Mouse (Mus musculus): ENCODE results near the gene Cfap58. TPM values are rescaled to one million over a fixed set of nuclear protein-coding genes. Genes with fewer than 3 reads are reported as not detected.

The Cfap58 gene
- polyA plus RNA-seq, 1 experiment: not detected

DNA sequence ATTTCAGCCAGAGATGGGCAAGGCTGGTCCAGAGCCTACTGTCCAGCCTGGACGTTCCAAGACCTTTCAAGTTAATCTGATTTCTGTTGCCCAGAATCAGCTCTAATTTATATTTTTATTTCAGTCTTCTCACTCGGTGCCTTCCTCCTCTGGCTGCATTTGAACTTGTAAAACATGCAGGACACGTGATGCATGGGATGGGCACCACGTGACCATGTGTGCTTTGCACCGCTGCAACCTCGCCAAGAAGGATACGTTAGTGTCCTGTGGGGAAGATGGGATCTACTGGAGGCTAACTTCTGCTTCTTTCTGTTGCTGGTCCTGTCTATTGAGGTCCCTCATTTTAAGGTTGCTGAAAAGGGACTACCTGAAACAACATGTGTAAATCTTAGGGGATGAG lies 109.8 kb downstream of the Cfap58 start:
- Histone ChIP-seq H3K27me3 (ENCODE audit: control insufficient read depth, insufficient read depth, insufficient read length) (peaks cover 8% of the 10 kb centered on the region), H3K79me3 (ENCODE audit: low read depth) (no peaks in the 10 kb centered on the region), H3ac (ENCODE audit: control insufficient read depth, insufficient read length, low read depth) (no peak overlapping the region), H3K36me3 (ENCODE audit: control insufficient read depth, insufficient read depth) (no peaks in the 10 kb centered on the region), H3K79me2 (ENCODE audit: control insufficient read depth, insufficient read depth) (no peaks in the 10 kb centered on the region), H3K4me3 (ENCODE audit: insufficient read depth, poor library complexity, severe bottlenecking) (no peak overlapping the region)
- no peak for TF ChIP-seq MYOG (IDR thresholded peaks at IDR 0.05; ENCODE audit: control insufficient read depth, extremely low read depth, insufficient read length)
- no peak for TF ChIP-seq MYOD1 (IDR thresholded peaks at IDR 0.05; ENCODE audit: control insufficient read depth, insufficient read length, low read depth)
- TF ChIP-seq FOSL1 (IDR thresholded peaks at IDR 0.05; ENCODE audit: insufficient read depth, low read length, poor library complexity, severe bottlenecking): no peak
- peak; percentile 71 for TF ChIP-seq USF1 (IDR thresholded peaks at IDR 0.05; ENCODE audit: low read depth)
- no peak for TF ChIP-seq CTCF (IDR thresholded peaks at IDR 0.05; ENCODE audit: control insufficient read depth, insufficient read depth, insufficient read length)
- no peak for TF ChIP-seq MAX (IDR thresholded peaks at IDR 0.05)

DNA sequence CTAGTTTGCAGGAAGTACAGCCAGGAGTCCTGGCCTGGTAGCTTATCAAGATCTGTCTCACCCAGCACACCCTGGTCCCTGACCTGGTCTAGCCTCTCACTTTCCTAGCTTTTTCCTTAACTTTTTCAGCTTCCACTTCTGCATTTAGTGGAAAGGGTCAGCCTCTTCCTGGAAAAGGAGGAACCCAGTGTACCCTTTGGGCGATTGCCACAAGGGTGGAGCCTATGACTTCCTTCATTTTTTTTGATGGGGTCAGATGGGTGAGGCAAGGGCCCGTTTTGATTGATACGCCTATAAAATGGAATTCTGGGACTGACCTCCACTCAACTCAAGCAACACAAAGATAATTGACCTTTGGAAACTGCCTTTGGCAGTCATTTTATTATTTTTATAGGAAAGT lies 111.9 kb downstream of the Cfap58 start:
- Histone ChIP-seq H3K36me3 (ENCODE audit: control insufficient read depth, insufficient read depth) (no peaks in the 10 kb centered on the region), H3K27me3 (ENCODE audit: control insufficient read depth, insufficient read depth, insufficient read length) (peaks cover 8% of the 10 kb centered on the region), H3K79me3 (ENCODE audit: low read depth) (no peaks in the 10 kb centered on the region), H3K79me2 (ENCODE audit: control insufficient read depth, insufficient read depth) (no peaks in the 10 kb centered on the region), H3ac (ENCODE audit: control insufficient read depth, insufficient read length, low read depth) (no peak overlapping the region), H3K4me3 (ENCODE audit: insufficient read depth, poor library complexity, severe bottlenecking) (no peak overlapping the region)
- TF ChIP-seq CEBPB (IDR thresholded peaks at IDR 0.05; ENCODE audit: low read depth) (no peak), MYOD1 (IDR thresholded peaks at IDR 0.05; ENCODE audit: control insufficient read depth, insufficient read length, low read depth) (no peak)

- no peak overlapping the region for H3ac ChIP-seq (ENCODE audit: control insufficient read depth, insufficient read length, low read depth)
- peaks cover 29% of the 10 kb centered on the region for H3K27me3 ChIP-seq (ENCODE audit: control insufficient read depth, insufficient read depth, insufficient read length)
- H3K79me3 ChIP-seq (ENCODE audit: low read depth): no peaks in the 10 kb centered on the region
- TF ChIP-seq USF1 (IDR thresholded peaks at IDR 0.05; ENCODE audit: low read depth) (no peak), MYOG (IDR thresholded peaks at IDR 0.05; ENCODE audit: control insufficient read depth, extremely low read depth, insufficient read length) (no peak), MAX (IDR thresholded peaks at IDR 0.05) (no peak), CTCF (IDR thresholded peaks at IDR 0.05; ENCODE audit: control insufficient read depth, insufficient read depth, insufficient read length) (no peak), MYOD1 (IDR thresholded peaks at IDR 0.05; ENCODE audit: control insufficient read depth, insufficient read length, low read depth) (no peak), CEBPB (IDR thresholded peaks at IDR 0.05; ENCODE audit: low read depth) (no peak), FOSL1 (IDR thresholded peaks at IDR 0.05; ENCODE audit: insufficient read depth, low read length, poor library complexity, severe bottlenecking) (no peak)
- H3K79me2 ChIP-seq (ENCODE audit: control insufficient read depth, insufficient read depth): no peaks in the 10 kb centered on the region
- no peak overlapping the region for H3K4me3 ChIP-seq (ENCODE audit: insufficient read depth, poor library complexity, severe bottlenecking)
- H3K36me3 ChIP-seq (ENCODE audit: control insufficient read depth, insufficient read depth): no peaks in the 10 kb centered on the region
These were observed 125.8 kb downstream of the Cfap58 start for GRCm38 (mm10) chr19:48063289-48063688.

DNA sequence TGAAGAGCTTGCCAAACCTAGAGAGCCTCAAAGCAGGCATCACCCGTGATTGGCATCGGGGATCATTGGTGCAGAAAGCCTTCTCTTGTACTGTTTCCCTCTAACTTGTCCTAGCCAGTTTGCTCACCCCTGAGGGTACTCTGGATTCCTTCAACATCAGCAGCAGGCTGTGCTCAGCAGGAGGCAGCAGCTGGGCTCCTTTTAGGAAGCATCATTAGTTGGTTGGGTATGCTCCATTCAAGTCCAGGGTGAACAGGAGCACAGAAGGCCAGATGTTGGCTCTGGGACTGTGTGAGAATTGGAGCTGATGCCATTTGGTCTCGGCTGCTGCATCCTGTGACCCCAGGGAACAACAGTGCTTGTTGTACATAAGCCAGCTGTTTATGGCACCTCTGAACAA lies 142.2 kb downstream of the Cfap58 start:
- no peaks in the 10 kb centered on the region for H3K36me3 ChIP-seq (ENCODE audit: control insufficient read depth, insufficient read depth)
- no peaks in the 10 kb centered on the region for H3K27me3 ChIP-seq (ENCODE audit: control insufficient read depth, insufficient read depth, insufficient read length)
- TF ChIP-seq CTCF (IDR thresholded peaks at IDR 0.05; ENCODE audit: control insufficient read depth, insufficient read depth, insufficient read length): no peak
- no peak for TF ChIP-seq USF1 (IDR thresholded peaks at IDR 0.05; ENCODE audit: low read depth)
- TF ChIP-seq FOSL1 (IDR thresholded peaks at IDR 0.05; ENCODE audit: insufficient read depth, low read length, poor library complexity, severe bottlenecking): no peak
- TF ChIP-seq CEBPB (IDR thresholded peaks at IDR 0.05; ENCODE audit: low read depth): no peak
- no peak for TF ChIP-seq MAX (IDR thresholded peaks at IDR 0.05)
- TF ChIP-seq MYOG (IDR thresholded peaks at IDR 0.05; ENCODE audit: control insufficient read depth, extremely low read depth, insufficient read length): no peak
- H3K79me3 ChIP-seq (ENCODE audit: low read depth): no peaks in the 10 kb centered on the region
- no peak overlapping the region for H3K4me3 ChIP-seq (ENCODE audit: insufficient read depth, poor library complexity, severe bottlenecking)
- no peak overlapping the region for H3ac ChIP-seq (ENCODE audit: control insufficient read depth, insufficient read length, low read depth)
- H3K79me2 ChIP-seq (ENCODE audit: control insufficient read depth, insufficient read depth): no peaks in the 10 kb centered on the region

DNA sequence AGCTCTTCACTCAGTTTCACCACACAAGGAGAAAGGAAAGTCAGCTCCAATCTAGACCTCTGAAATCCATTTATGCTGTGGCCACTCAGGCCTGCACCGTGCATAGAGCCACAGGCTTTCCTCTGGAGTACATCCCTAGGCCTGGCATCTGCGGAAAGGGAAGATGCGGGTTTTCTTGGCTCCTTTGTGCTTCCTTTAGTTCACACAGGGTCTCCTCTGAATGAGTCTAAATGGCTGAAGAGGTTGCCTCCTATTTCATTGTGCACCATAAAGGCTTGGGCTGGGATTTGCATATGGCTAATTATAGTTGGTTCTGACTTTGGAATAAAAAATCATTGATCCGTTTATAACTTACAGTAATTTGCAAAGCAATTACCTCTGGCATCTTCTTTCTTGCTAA lies 144.0 kb downstream of the Cfap58 start:
- no peaks in the 10 kb centered on the region for H3K27me3 ChIP-seq (ENCODE audit: control insufficient read depth, insufficient read depth, insufficient read length)
- H3K36me3 ChIP-seq (ENCODE audit: control insufficient read depth, insufficient read depth): no peaks in the 10 kb centered on the region
- no peak overlapping the region for H3ac ChIP-seq (ENCODE audit: control insufficient read depth, insufficient read length, low read depth)
- TF ChIP-seq USF1 (IDR thresholded peaks at IDR 0.05; ENCODE audit: low read depth) (no peak), CTCF (IDR thresholded peaks at IDR 0.05; ENCODE audit: control insufficient read depth, insufficient read depth, insufficient read length) (no peak), MYOG (IDR thresholded peaks at IDR 0.05; ENCODE audit: control insufficient read depth, extremely low read depth, insufficient read length) (no peak), FOSL1 (IDR thresholded peaks at IDR 0.05; ENCODE audit: insufficient read depth, low read length, poor library complexity, severe bottlenecking) (no peak), CEBPB (IDR thresholded peaks at IDR 0.05; ENCODE audit: low read depth) (no peak), MAX (IDR thresholded peaks at IDR 0.05) (no peak), MYOD1 (IDR thresholded peaks at IDR 0.05; ENCODE audit: control insufficient read depth, insufficient read length, low read depth) (no peak)
- no peaks in the 10 kb centered on the region for H3K79me2 ChIP-seq (ENCODE audit: control insufficient read depth, insufficient read depth)
- no peaks in the 10 kb centered on the region for H3K79me3 ChIP-seq (ENCODE audit: low read depth)
- no peak overlapping the region for H3K4me3 ChIP-seq (ENCODE audit: insufficient read depth, poor library complexity, severe bottlenecking)

Small RNAs within 50 kb of the gene (microRNA-seq; reads per million reads assigned to microRNA genes)
- gene Gm22240 (ENCODE audit: borderline microRNAs expressed): 0.24 reads per million

Other genes with a start within 250 kb of the Cfap58 start
- 0.13 TPM for gene Col17a1, start 245.6 kb upstream of the Cfap58 start, polyA plus RNA-seq (2012; fragmentation: generic; extraction: Trizol)
- gene Sfr1, start 206.0 kb upstream of the Cfap58 start, polyA plus RNA-seq (2012; fragmentation: generic; extraction: Trizol): 74.9 TPM
- 272 TPM for gene Gsto1, start 82.7 kb upstream of the Cfap58 start, polyA plus RNA-seq (2012; fragmentation: generic; extraction: Trizol)
- 2.6 TPM for gene Gsto2, start 72.1 kb upstream of the Cfap58 start, polyA plus RNA-seq (2012; fragmentation: generic; extraction: Trizol)
- gene Cfap43, start 18.4 kb upstream of the Cfap58 start, polyA plus RNA-seq (2012; fragmentation: generic; extraction: Trizol): 0.07 TPM
- 66.5 TPM for gene Itprip, start 18.4 kb upstream of the Cfap58 start, polyA plus RNA-seq (2012; fragmentation: generic; extraction: Trizol)

Measured in C2C12 (cell line).